Mouse (Mus musculus) layer of hippocampus, postnatal 10 days (tissue): ENCODE data around the gene Olfr1107. TPM values are rescaled to one million over a fixed set of nuclear protein-coding genes. Genes with fewer than 3 reads are reported as not detected.

Experiments used
- DNase-seq, 2 experiments: peaks; one replicate each; pipeline ENCODE4 v3.0.0; 2021; ENCODE audit warnings: low spot score in 2 of 2
- long read RNA-seq: library from polyadenylated mRNA; stranded (forward); transcript quantifications from one replicate; pipeline ENCODE4 v2.0.0, GENCODE M21; 2023
- total RNA-seq, 2 experiments: library from RNA; stranded (reverse); gene quantifications; 2 replicates each; pipeline ENCODE4 v1.2.3; 2021

Olfr1107 gene
- total RNA-seq, result not detected
- long read RNA-seq, result 0 reads

DNA sequence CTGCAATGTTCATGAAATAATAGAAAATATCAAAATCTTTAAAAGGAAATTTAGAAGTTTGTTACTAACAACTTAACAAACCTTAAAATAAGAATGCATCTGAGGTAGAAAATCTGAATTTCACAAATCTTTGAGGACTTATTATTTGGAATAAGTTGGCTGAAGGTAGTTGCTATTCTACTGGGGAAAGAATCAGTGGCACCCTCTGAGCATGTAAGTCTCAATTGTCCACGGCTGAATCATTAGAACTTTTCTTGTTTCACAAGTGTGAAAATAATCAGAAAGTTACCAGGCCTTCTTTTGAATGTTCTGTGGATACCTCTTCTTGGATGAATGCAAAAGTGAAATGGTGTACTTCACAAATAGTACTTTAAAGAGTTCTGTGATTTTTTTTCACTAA lies at the start of gene Olfr1107:
Gene Olfr1107, minus strand, starts transcription at position 101 of the 400 bp plus-strand sequence.
- DNase-seq, result no peak

DNA sequence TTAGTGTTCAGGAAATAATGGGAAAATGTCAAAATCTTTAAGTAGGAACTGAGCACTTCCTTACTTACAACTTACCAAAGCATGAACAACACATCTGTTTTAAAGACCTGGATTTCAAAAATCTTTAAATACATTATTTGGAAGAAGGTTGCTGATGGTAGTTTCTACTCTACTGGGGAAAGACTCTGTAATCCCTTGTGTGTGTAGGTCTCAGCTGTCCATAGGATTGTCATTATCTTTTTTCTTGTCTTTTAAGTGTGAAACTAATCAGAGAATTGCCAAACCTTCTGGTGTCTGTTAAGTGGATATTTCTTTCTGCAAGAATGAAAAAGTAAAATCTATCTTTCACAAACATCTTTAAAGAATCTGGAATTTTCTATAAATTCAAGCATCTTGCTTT lies 38.9 kb upstream of the Olfr1107 start, which contains the start of gene Olfr259:
Gene Olfr259, minus strand, starts transcription at position 101 of the 400 bp plus-strand sequence.
- DNase-seq, result no peak

DNA sequence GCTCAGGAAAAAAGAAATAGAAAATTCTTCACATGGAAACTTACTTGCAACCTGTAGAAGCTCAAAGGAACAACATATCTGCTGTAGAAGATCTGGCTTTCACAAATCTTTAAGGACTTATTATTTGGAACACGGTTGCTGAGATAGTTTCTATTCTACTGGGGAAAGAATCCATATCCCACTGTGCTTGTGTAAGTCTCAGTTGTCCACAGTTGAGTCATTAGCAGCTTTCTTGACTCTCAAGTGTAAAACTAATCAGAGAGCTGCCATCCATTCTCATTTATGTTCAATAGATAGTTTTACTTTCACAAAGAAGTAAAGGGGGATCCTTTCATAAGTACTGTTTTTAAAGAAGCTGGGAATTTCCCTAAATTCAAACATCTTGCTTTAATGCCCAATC lies 20.3 kb upstream of the Olfr1107 start, which contains the start of gene Olfr1109:
Gene Olfr1109, minus strand, starts transcription at position 101 of the 400 bp plus-strand sequence.
- DNase-seq, result no peak

DNA sequence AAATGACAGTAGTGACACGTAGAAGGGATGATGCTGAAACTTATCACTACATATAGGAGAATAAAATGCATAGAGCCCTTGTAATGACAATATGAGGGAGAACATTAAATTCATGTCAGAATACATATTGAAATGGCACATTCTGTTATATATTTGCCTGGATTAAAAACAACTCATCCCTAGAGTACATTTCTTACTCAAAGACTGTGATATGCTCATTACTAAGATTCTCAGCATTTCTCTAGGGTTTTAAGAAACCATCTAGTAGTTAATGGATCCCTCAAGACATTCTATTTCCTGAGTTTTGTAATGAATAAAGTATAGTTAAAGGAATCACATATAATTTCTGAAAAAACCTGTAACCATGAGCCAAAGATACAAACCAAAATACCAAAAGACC lies 23.4 kb downstream of the Olfr1107 start, which contains the start of gene Olfr1106:
Gene Olfr1106, minus strand, starts transcription at position 101 of the 400 bp plus-strand sequence.
- DNase-seq, result no peak

DNA sequence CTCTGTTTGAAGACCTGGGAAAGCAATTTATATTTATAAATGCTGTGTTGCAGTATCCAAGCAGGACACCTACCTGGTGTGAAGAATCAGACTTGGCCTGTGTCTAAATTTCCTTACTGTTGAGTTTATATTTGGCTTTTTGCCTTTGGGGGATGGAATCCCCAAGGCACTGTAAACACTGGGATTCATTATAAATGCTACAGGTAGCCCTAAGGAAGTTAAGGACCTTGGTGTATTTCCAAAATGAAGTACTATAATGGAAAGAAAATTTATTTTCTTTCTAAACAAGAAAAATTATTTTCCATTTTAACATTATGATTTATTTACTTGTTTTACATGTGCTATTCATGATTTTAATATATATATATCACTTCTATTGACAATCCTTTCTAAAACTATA lies 39.2 kb downstream of the Olfr1107 start, which contains the start of gene Olfr1105:
Gene Olfr1105, minus strand, starts transcription at position 101 of the 400 bp plus-strand sequence.
- DNase-seq, result no peak

DNA sequence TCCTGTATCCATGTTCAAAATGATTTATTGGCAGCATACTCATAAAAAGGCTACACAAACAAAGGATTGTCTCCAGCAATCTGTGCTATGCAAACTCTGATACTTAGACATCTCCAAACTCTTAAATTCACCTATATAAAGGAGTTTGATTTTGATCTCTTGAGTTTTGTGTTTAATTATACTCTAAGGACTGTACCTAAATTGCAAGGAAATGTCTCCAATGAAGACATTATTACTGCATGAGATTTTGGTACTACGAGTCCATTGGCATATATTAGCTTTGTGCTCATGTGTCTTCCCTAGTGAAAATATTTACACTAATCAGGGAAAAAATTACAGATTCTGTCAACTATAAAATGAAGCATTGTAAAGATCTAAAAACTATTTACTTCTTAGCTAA lies 48.6 kb downstream of the Olfr1107 start, which contains the start of gene Olfr1104:
Gene Olfr1104, minus strand, starts transcription at position 101 of the 400 bp plus-strand sequence.
- no peak for DNase-seq

Other genes starting within 250 kb of the Olfr1107 start
- gene Olfr1095, start 224.1 kb downstream of the Olfr1107 start, total RNA-seq, result not detected
- not detected for gene Gm13723, start 201.0 kb downstream of the Olfr1107 start, total RNA-seq
- not detected for gene Olfr1097, start 183.6 kb downstream of the Olfr1107 start, total RNA-seq
- not detected for gene Olfr1098, start 151.3 kb downstream of the Olfr1107 start, total RNA-seq
- gene Olfr1099, start 115.1 kb downstream of the Olfr1107 start, total RNA-seq, result not detected
- gene Olfr1100, start 95.9 kb downstream of the Olfr1107 start, total RNA-seq, result not detected
- not detected for gene Olfr1101, start 84.6 kb downstream of the Olfr1107 start, total RNA-seq
- gene Olfr1102, start 77.4 kb downstream of the Olfr1107 start, total RNA-seq, result not detected
- not detected for gene Olfr1104, start 48.7 kb downstream of the Olfr1107 start, total RNA-seq
- not detected for gene Olfr1105, start 39.3 kb downstream of the Olfr1107 start, total RNA-seq
- gene Olfr1106, start 23.5 kb downstream of the Olfr1107 start, total RNA-seq, result not detected
- gene Olfr1109, start 20.2 kb upstream of the Olfr1107 start, total RNA-seq, result not detected
- gene Olfr259, start 38.8 kb upstream of the Olfr1107 start, total RNA-seq, result not detected
- not detected for gene Olfr1110, start 64.5 kb upstream of the Olfr1107 start, total RNA-seq
- not detected for gene Olfr1111, start 76.8 kb upstream of the Olfr1107 start, total RNA-seq
- gene Olfr1112, start 112.0 kb upstream of the Olfr1107 start, total RNA-seq, result not detected
- not detected for gene Olfr1113, start 133.2 kb upstream of the Olfr1107 start, total RNA-seq
- gene Olfr1115, start 172.2 kb upstream of the Olfr1107 start, total RNA-seq, result not detected
- gene Olfr1116, start 191.7 kb upstream of the Olfr1107 start, total RNA-seq, result not detected
- gene Olfr1118, start 231.8 kb upstream of the Olfr1107 start, total RNA-seq, result not detected